Mouse (Mus musculus) MEL (cell line): ENCODE results near the gene Rac2.

Experiments used
- MAX ChIP-seq: IDR thresholded peaks from 2 replicates; pipeline ENCODE4 v1.6.1; 2011; ENCODE audit warnings: low read length, improper control_type of control experiment
- POLR2A ChIP-seq, 2 experiments: IDR thresholded peaks; 2 replicates each; pipeline ENCODE4 v1.6.1; 2011 to 2012; ENCODE audit warnings: low read length in 2 of 2, mild to moderate bottlenecking in 2 of 2, control low read depth in 1 of 2, improper control_type of control experiment in 1 of 2, low read depth in 1 of 2, moderate library complexity in 1 of 2; ENCODE audit not compliant: control insufficient read depth in 1 of 2, insufficient read depth in 1 of 2, poor library complexity in 1 of 2
- USF1 ChIP-seq: IDR thresholded peaks from 2 replicates; pipeline ENCODE4 v1.6.1; 2014; ENCODE audit warnings: low read depth, mild to moderate bottlenecking, inconsistent platforms, low read length, improper control_type of control experiment, moderate library complexity

- no peak for TF ChIP-seq USF1
- TF ChIP-seq MAX: no peak
- TF ChIP-seq POLR2A (IDR thresholded peaks at IDR 0.05; ENCODE audit: control insufficient read depth in 1 of 2, insufficient read depth in 1 of 2, low read depth in 1 of 2, low read length in 2 of 2, poor library complexity in 1 of 2): no peak
Measured at GRCm38 (mm10) chr15:78594831-78595230, 22.2 kb upstream of the Rac2 start.
